Mouse (Mus musculus): ENCODE results near the gene Ndufaf1.

The Ndufaf1 gene

DNA sequence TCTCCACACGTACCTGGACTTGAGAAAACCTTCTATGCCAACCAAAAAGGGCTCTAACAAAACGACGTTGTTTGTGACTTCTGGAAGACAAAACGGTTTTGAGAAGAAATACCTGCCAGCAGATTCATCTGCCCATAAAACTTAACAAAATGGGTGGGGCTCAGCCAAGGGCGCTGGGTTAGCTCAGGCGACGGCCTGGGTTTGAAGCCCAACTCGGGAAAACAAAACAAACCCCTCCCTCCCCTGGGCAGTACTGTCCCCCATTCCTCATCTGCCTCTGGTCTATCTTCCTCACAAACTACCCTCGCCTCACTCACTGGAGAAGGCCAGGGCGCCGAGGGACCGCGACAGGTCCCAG, 44.8 kb downstream of the Ndufaf1 start:
- no peak for DNase-seq (ENCODE audit: low spot score)

DNA sequence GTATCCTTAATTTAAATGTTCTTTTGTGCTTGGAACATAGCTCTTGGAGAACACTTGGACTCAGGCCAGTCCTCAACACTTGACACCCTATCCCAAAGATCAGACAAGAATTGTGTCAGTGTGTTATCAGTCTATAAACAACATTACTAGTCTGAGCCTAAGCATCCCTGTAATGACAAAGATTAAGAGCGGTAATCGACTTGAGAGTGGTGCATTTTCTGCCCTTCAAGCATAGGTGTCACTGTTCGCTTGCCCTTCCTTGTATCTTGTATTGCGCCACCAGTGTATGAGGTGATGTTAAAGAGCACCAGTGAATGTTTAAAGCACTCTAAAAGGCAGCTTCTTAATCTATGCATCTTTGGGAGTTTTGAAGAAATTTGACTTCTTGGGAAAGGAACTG, 55.6 kb downstream of the Ndufaf1 start:
- DNase-seq (ENCODE audit: low spot score): no peak

Data from testis, postnatal 14 days (tissue).